8 mouse cellular contexts compared by ENCODE assay signal in genomic region chr1:127625577-127626362, GRCm38 (mm10). TPM values are rescaled to one million over a fixed set of nuclear protein-coding genes. Genes with fewer than 3 reads are reported as not detected.
DNase-seq lines count a peak whose midpoint lies in the region; ATAC-seq lines count a peak whose summit lies in the region.

No protein-coding gene starts in this region.

- 0 out of 2 replicates have a peak, but pooled peaks have one; percentile 18 for ATAC-seq in forebrain, embryonic 11.5 days (replicated peaks; ENCODE audit: low FRiP score)
- no peak for ATAC-seq in forebrain, embryonic 13.5 days
- peak; percentile 58; the same call in 1 of the 2 replicates for ATAC-seq in kidney, embryonic 15.5 days (replicated peaks; ENCODE audit: low FRiP score)
- peak; percentile 91 for ATAC-seq in megakaryocyte progenitor cell, adult 5-6 weeks (replicated peaks; ENCODE audit: poor library complexity)
- ATAC-seq in midbrain, embryonic 11.5 days (ENCODE audit: low FRiP score): no peak

- H3K27ac ChIP-seq in forebrain, embryonic 11.5 days (ENCODE audit: low read depth, low read length): no peak overlapping the region
- H3K27ac ChIP-seq in forebrain, embryonic 13.5 days: no peak overlapping the region
- no peak overlapping the region for H3K27ac ChIP-seq in kidney, embryonic 15.5 days
- H3K27ac ChIP-seq in midbrain, embryonic 11.5 days (ENCODE audit: low read depth, low read length): no peak overlapping the region

- H3K9ac ChIP-seq in forebrain, embryonic 11.5 days (ENCODE audit: low read length): no peak overlapping the region
- no peak overlapping the region for H3K9ac ChIP-seq in forebrain, embryonic 13.5 days
- no peak overlapping the region for H3K9ac ChIP-seq in kidney, embryonic 15.5 days
- H3K9ac ChIP-seq in midbrain, embryonic 11.5 days (ENCODE audit: low read length): no peak overlapping the region

- no peaks in the 10 kb centered on the region for H3K27me3 ChIP-seq in forebrain, embryonic 11.5 days (ENCODE audit: control insufficient read depth, insufficient read depth, low read length)
- H3K27me3 ChIP-seq in forebrain, embryonic 13.5 days: no peaks in the 10 kb centered on the region
- no peaks in the 10 kb centered on the region for H3K27me3 ChIP-seq in kidney, embryonic 15.5 days
- H3K27me3 ChIP-seq in midbrain, embryonic 11.5 days (ENCODE audit: control insufficient read depth, insufficient read depth, low read length): no peaks in the 10 kb centered on the region

- H3K4me3 ChIP-seq in forebrain, embryonic 11.5 days (ENCODE audit: low read depth, low read length): no peak overlapping the region
- H3K4me3 ChIP-seq in forebrain, embryonic 13.5 days: no peak overlapping the region
- no peak overlapping the region for H3K4me3 ChIP-seq in kidney, embryonic 15.5 days (replicated peaks)
- H3K4me3 ChIP-seq in midbrain, embryonic 11.5 days (ENCODE audit: low read depth, low read length): no peak overlapping the region

- no peak for DNase-seq in forebrain, embryonic 11.5 days (ENCODE audit: low spot score)
- DNase-seq in MN1 (ENCODE audit: low spot score): peak; percentile 53
- no peak for DNase-seq in frontal cortex, postnatal 14 days (ENCODE audit: low spot score in 2 of 2)
- no peak for DNase-seq in midbrain, embryonic 11.5 days (ENCODE audit: low spot score, missing footprints)
- no peak for DNase-seq in cerebellum, postnatal 36 days

- 60% methylated on average over 5 of the region's 5 CpGs for WGBS in forebrain, embryonic 11.5 days
- WGBS in forebrain, embryonic 13.5 days: 66% methylated on average over 5 of the region's 5 CpGs
- WGBS in kidney, embryonic 15.5 days: 49% methylated on average over 5 of the region's 5 CpGs
- WGBS in midbrain, embryonic 11.5 days: 56% methylated on average over 5 of the region's 5 CpGs

- H3K9me3 ChIP-seq in forebrain, embryonic 11.5 days (ENCODE audit: control insufficient read depth, low read length): no peaks in the 10 kb centered on the region
- H3K9me3 ChIP-seq in forebrain, embryonic 13.5 days (replicated peaks): no peaks in the 10 kb centered on the region
- H3K9me3 ChIP-seq in kidney, embryonic 15.5 days (replicated peaks): no peaks in the 10 kb centered on the region
- H3K9me3 ChIP-seq in midbrain, embryonic 11.5 days (ENCODE audit: control insufficient read depth, low read length): no peaks in the 10 kb centered on the region

- no peaks in the 10 kb centered on the region for H3K4me1 ChIP-seq in forebrain, embryonic 11.5 days (replicated peaks; ENCODE audit: control insufficient read depth, insufficient read depth, low read length)
- 0 out of 2 replicates have a peak, but pooled peaks cover 5% of the 10 kb centered on the region for H3K4me1 ChIP-seq in forebrain, embryonic 13.5 days
- H3K4me1 ChIP-seq in kidney, embryonic 15.5 days: no peaks in the 10 kb centered on the region
- no peaks in the 10 kb centered on the region for H3K4me1 ChIP-seq in midbrain, embryonic 11.5 days (ENCODE audit: control insufficient read depth, insufficient read depth, low read length)

- H3K4me2 ChIP-seq in forebrain, embryonic 11.5 days (ENCODE audit: low read depth, low read length, severe bottlenecking): no peak overlapping the region
- no peak overlapping the region for H3K4me2 ChIP-seq in forebrain, embryonic 13.5 days
- H3K4me2 ChIP-seq in kidney, embryonic 15.5 days: no peak overlapping the region
- H3K4me2 ChIP-seq in midbrain, embryonic 11.5 days: no peak overlapping the region

- no peaks in the 10 kb centered on the region for H3K36me3 ChIP-seq in forebrain, embryonic 11.5 days (ENCODE audit: control insufficient read depth, insufficient read depth, low read length)
- H3K36me3 ChIP-seq in forebrain, embryonic 13.5 days (ENCODE audit: poor library complexity, severe bottlenecking): no peaks in the 10 kb centered on the region
- no peaks in the 10 kb centered on the region for H3K36me3 ChIP-seq in kidney, embryonic 15.5 days
- no peaks in the 10 kb centered on the region for H3K36me3 ChIP-seq in midbrain, embryonic 11.5 days (ENCODE audit: control insufficient read depth, insufficient read depth, low read length)

RNA-seq across cellular contexts. Expression of gene Tmem163, which starts 53.6 kb away (rescaled TPM):
- 22.8 and 23.4 TPM in 2 replicates for polyA plus RNA-seq in forebrain, embryonic 11.5 days (2014; fragmentation: Nextera tagmentation; extraction: Ambion mirVana)
- polyA plus RNA-seq in forebrain, embryonic 13.5 days (2015; fragmentation: Nextera tagmentation; extraction: Ambion mirVana): 16.0 and 25.7 TPM in 2 replicates
- polyA plus RNA-seq in kidney, embryonic 15.5 days (2015; fragmentation: Nextera tagmentation; extraction: Ambion mirVana): 0.61 and 0.73 TPM in 2 replicates
- not detected in 2 replicates for total RNA-seq in megakaryocyte progenitor cell, adult 5-6 weeks (2015)
- total RNA-seq in megakaryocyte progenitor cell, adult 5-6 weeks (2017): not detected in 2 replicates
- polyA plus RNA-seq in midbrain, embryonic 11.5 days (2014; fragmentation: Nextera tagmentation; extraction: Ambion mirVana): 41.1 and 43.1 TPM in 2 replicates

Comparison
In these comparisons a context has a peak if more than half of its experiments do, and no peak if none do; other contexts are left out.
1. ATAC-seq: peak in forebrain, embryonic 11.5 days (single experiment), kidney, embryonic 15.5 days (single experiment) and megakaryocyte progenitor cell, adult 5-6 weeks (single experiment); none in forebrain, embryonic 13.5 days (single experiment) and midbrain, embryonic 11.5 days (single experiment).